Mouse (Mus musculus) heart, embryonic 13.5 days (tissue): ENCODE data around the gene Ino80e. TPM values are rescaled to one million over a fixed set of nuclear protein-coding genes. Genes with fewer than 3 reads are reported as not detected.

ENCODE experiments used
- ATAC-seq: fragments of 200-750 bp; cut with Nextera tagmentation; 2 replicates; pipeline ENCODE4 v1.8.0; 2017; ENCODE audit warnings: moderate TSS enrichment; ENCODE audit not compliant: insufficient number of reproducible peaks, low FRiP score, low TSS enrichment; ENCODE audit errors: extremely low read depth
- H3K27ac ChIP-seq: fragments of 300-500 bp; sonication (generic); replicated peaks from 2 replicates; pipeline ENCODE4 v1.5.1; 2015; ENCODE audit warnings: moderate library complexity, mild to moderate bottlenecking, inconsistent platforms
- H3K27me3 ChIP-seq: fragments of 300-500 bp; sonication (generic); replicated peaks from 2 replicates; pipeline ENCODE4 v1.6.1; 2015; ENCODE audit warnings: mild to moderate bottlenecking, inconsistent platforms
- H3K36me3 ChIP-seq: fragments of 300-500 bp; sonication (generic); 2 replicates; pipeline ENCODE4 v1.6.1; 2015; ENCODE audit warnings: mild to moderate bottlenecking, inconsistent platforms
- H3K4me1 ChIP-seq: fragments of 300-500 bp; sonication (generic); 2 replicates; pipeline ENCODE4 v1.6.1; 2015; ENCODE audit warnings: inconsistent platforms
- H3K4me2 ChIP-seq: fragments of 300-500 bp; sonication (generic); 2 replicates; pipeline ENCODE4 v1.6.1; 2015; ENCODE audit warnings: inconsistent platforms, mild to moderate bottlenecking, moderate library complexity
- H3K4me3 ChIP-seq: fragments of 300-500 bp; sonication (generic); 2 replicates; pipeline ENCODE4 v1.5.1; 2015; ENCODE audit warnings: moderate library complexity, mild to moderate bottlenecking, inconsistent platforms
- H3K9ac ChIP-seq: fragments of 300-500 bp; sonication (generic); 2 replicates; pipeline ENCODE4 v1.6.1; 2015; ENCODE audit warnings: inconsistent platforms, mild to moderate bottlenecking, moderate library complexity
- H3K9me3 ChIP-seq: fragments of 300-500 bp; sonication (generic); 2 replicates; pipeline ENCODE4 v1.6.1; 2016; ENCODE audit warnings: inconsistent platforms
- WGBS: fragments of 180-500 bp; shearing (Covaris S2); methylation state at CpG from one replicate; pipeline ENCODE4 v1.1.7; 2015; ENCODE audit warnings: mixed read lengths; 5-methylcytosine and 5-hydroxymethylcytosine counted together
- polyA plus RNA-seq: library from polyadenylated mRNA; unstranded; fragments of >200 nt; fragmentation: Nextera tagmentation; extraction: Ambion mirVana; gene quantifications from 2 replicates; pipeline ENCODE4 v1.2.1, GENCODE M21; 2015

Gene Ino80e
- polyA plus RNA-seq, 1 experiment from 2014 or later = 55.6 TPM

- peak overlapping the region; percentile 93 for H3K4me2 ChIP-seq
- H3K9ac ChIP-seq = peak overlapping the region; percentile 91
- H3K27me3 ChIP-seq = no peaks in the 10 kb centered on the region
- peak overlapping the region; percentile 74 for H3K4me3 ChIP-seq
- peak overlapping the region; percentile 89 for H3K27ac ChIP-seq
- H3K9me3 ChIP-seq = no peaks in the 10 kb centered on the region
- peaks cover 32% of the 10 kb centered on the region for H3K4me1 ChIP-seq
- ATAC-seq = peak; percentile 74
- whole genome bisulfite sequencing = under 1% methylated on average over 43 of the region's 43 CpGs
- H3K36me3 ChIP-seq = peaks cover 18% of the 10 kb centered on the region
These were observed 53.3 kb downstream of the Ino80e start for GRCm38 (mm10) chr7:126808703-126809455.

GRCm38 (mm10) chr7:126807405-126807804 is 54.8 kb downstream of the Ino80e start:
- ATAC-seq = no peak
- Histone ChIP-seq H3K4me2 (peak overlapping the region; percentile 93), H3K27ac (peak overlapping the region; percentile 89; the same call in 1 of the 2 replicates), H3K9ac (peak overlapping the region; percentile 91), H3K36me3 (peaks cover 24% of the 10 kb centered on the region), H3K4me3 (0 out of 2 replicates have a peak overlapping the region, but pooled peaks have one; percentile 74), H3K9me3 (no peaks in the 10 kb centered on the region), H3K4me1 (peaks cover 32% of the 10 kb centered on the region), H3K27me3 (no peaks in the 10 kb centered on the region)
- 57% methylated on average over 4 of the region's 4 CpGs for WGBS

GRCm38 (mm10) chr7:126806956-126807355 is 55.2 kb downstream of the Ino80e start:
- Histone ChIP-seq H3K27me3 (no peaks in the 10 kb centered on the region), H3K4me1 (peaks cover 32% of the 10 kb centered on the region), H3K27ac (peak overlapping the region; percentile 89; the same call in 1 of the 2 replicates), H3K4me2 (peak overlapping the region; percentile 93; the same call in 1 of the 2 replicates), H3K4me3 (no peak overlapping the region), H3K9ac (no peak overlapping the region), H3K9me3 (no peaks in the 10 kb centered on the region), H3K36me3 (peaks cover 24% of the 10 kb centered on the region)
- ATAC-seq = no peak
- 61% methylated on average over 6 of the region's 6 CpGs for WGBS

GRCm38 (mm10) chr7:126803751-126804150 is 58.4 kb downstream of the Ino80e start:
- H3K4me3 ChIP-seq = no peak overlapping the region
- H3K27me3 ChIP-seq = no peaks in the 10 kb centered on the region
- H3K4me1 ChIP-seq = peaks cover 40% of the 10 kb centered on the region
- no peak overlapping the region for H3K27ac ChIP-seq
- peaks cover 24% of the 10 kb centered on the region for H3K36me3 ChIP-seq
- no peaks in the 10 kb centered on the region for H3K9me3 ChIP-seq
- H3K4me2 ChIP-seq = no peak overlapping the region
- no peak overlapping the region for H3K9ac ChIP-seq
- no peak for ATAC-seq

- H3K27me3 ChIP-seq = no peaks in the 10 kb centered on the region
- peaks cover 24% of the 10 kb centered on the region for H3K36me3 ChIP-seq
- ATAC-seq = no peak
- WGBS = 72% methylated on average over 6 of the region's 6 CpGs
- H3K9ac ChIP-seq = no peak overlapping the region
- H3K4me2 ChIP-seq = no peak overlapping the region
- H3K4me1 ChIP-seq = peaks cover 34% of the 10 kb centered on the region
- no peaks in the 10 kb centered on the region for H3K9me3 ChIP-seq
- H3K27ac ChIP-seq = 0 out of 2 replicates have a peak overlapping the region, but pooled peaks have one; percentile 39
- H3K4me3 ChIP-seq = no peak overlapping the region
These were observed 59.0 kb downstream of the Ino80e start for GRCm38 (mm10) chr7:126803181-126803580.

GRCm38 (mm10) chr7:126802134-126802889 is 59.9 kb downstream of the Ino80e start:
- ATAC-seq = no peak
- Histone ChIP-seq H3K9me3 (no peaks in the 10 kb centered on the region), H3K27ac (peak overlapping the region; percentile 39; the same call in 1 of the 2 replicates), H3K27me3 (no peaks in the 10 kb centered on the region), H3K4me3 (no peak overlapping the region), H3K4me1 (peaks cover 32% of the 10 kb centered on the region), H3K9ac (peak overlapping the region; percentile 28; the same call in 1 of the 2 replicates), H3K36me3 (peaks cover 29% of the 10 kb centered on the region), H3K4me2 (no peak overlapping the region)
- 79% methylated on average over 11 of the region's 11 CpGs for WGBS

- H3K4me3 ChIP-seq = no peak overlapping the region
- no peak overlapping the region for H3K4me2 ChIP-seq
- H3K27me3 ChIP-seq = no peaks in the 10 kb centered on the region
- peak overlapping the region; percentile 100 for H3K27ac ChIP-seq
- H3K9ac ChIP-seq = peak overlapping the region; percentile 93; the same call in 1 of the 2 replicates
- peaks cover 38% of the 10 kb centered on the region for H3K4me1 ChIP-seq
- H3K36me3 ChIP-seq = peaks cover 36% of the 10 kb centered on the region
- ATAC-seq = no peak
- 94% methylated on average over 16 of the region's 16 CpGs for WGBS
- H3K9me3 ChIP-seq = no peaks in the 10 kb centered on the region
These were observed 61.1 kb downstream of the Ino80e start for GRCm38 (mm10) chr7:126801057-126801422.

Other genes with a start within 250 kb of the Ino80e start
- gene Nupr1, start 231.5 kb downstream of the Ino80e start, polyA plus RNA-seq = 6.2 and 9.3 TPM in 2 replicates
- gene Sgf29, start 213.1 kb downstream of the Ino80e start, polyA plus RNA-seq = 27.7 and 28.8 TPM in 2 replicates
- 5.8 and 6.2 TPM in 2 replicates for gene Sult1a1, start 185.9 kb downstream of the Ino80e start, polyA plus RNA-seq
- 109 and 124 TPM in 2 replicates for gene Bola2, start 167.0 kb downstream of the Ino80e start, polyA plus RNA-seq
- 6.9 and 7.1 TPM in 2 replicates for gene Slx1b, start 166.6 kb downstream of the Ino80e start, polyA plus RNA-seq
- 11.8 and 16.6 TPM in 2 replicates for gene Coro1a, start 154.6 kb downstream of the Ino80e start, polyA plus RNA-seq
- gene Mapk3, start 102.8 kb downstream of the Ino80e start, polyA plus RNA-seq = 57.5 and 65.5 TPM in 2 replicates
- gene Gdpd3, start 96.0 kb downstream of the Ino80e start, polyA plus RNA-seq = 1.2 and 1.4 TPM in 2 replicates
- 79.1 and 86.2 TPM in 2 replicates for gene Ypel3, start 85.4 kb downstream of the Ino80e start, polyA plus RNA-seq
- 0.32 and 0.33 TPM in 2 replicates for gene Tbx6, start 80.9 kb downstream of the Ino80e start, polyA plus RNA-seq
- 151 and 166 TPM in 2 replicates for gene Ppp4c, start 69.9 kb downstream of the Ino80e start, polyA plus RNA-seq
- 0.29 and 0.32 TPM in 2 replicates for gene Fam57b, start 64.7 kb downstream of the Ino80e start, polyA plus RNA-seq
- not detected in 2 replicates for gene 4930451I11Rik, start 30.7 kb downstream of the Ino80e start, polyA plus RNA-seq
- 0.15 and 0.17 TPM in 2 replicates for gene Doc2a, start 15.0 kb downstream of the Ino80e start, polyA plus RNA-seq
- gene Hirip3, start 405 bp downstream of the Ino80e start, polyA plus RNA-seq = 18.8 and 23.1 TPM in 2 replicates
- gene Taok2, start 22.3 kb upstream of the Ino80e start, polyA plus RNA-seq = 31.8 and 32.1 TPM in 2 replicates
- 20.4 and 21.5 TPM in 2 replicates for gene Tmem219, start 60.5 kb upstream of the Ino80e start, polyA plus RNA-seq
- 13.1 and 14.0 TPM in 2 replicates for gene Kctd13, start 66.5 kb upstream of the Ino80e start, polyA plus RNA-seq
- 0.20 TPM in 2 replicates for gene Asphd1, start 87.2 kb upstream of the Ino80e start, polyA plus RNA-seq
- gene Sez6l2, start 88.2 kb upstream of the Ino80e start, polyA plus RNA-seq = 0.19 and 0.73 TPM in 2 replicates
- gene Cdipt, start 113.5 kb upstream of the Ino80e start, polyA plus RNA-seq = 69.5 and 79.9 TPM in 2 replicates
- 0.59 and 1.7 TPM in 2 replicates for gene Cdiptos, start 113.7 kb upstream of the Ino80e start, polyA plus RNA-seq
- 11.2 and 11.9 TPM in 2 replicates for gene Mvp, start 152.2 kb upstream of the Ino80e start, polyA plus RNA-seq
- 0.38 and 0.44 TPM in 2 replicates for gene Pagr1b, start 154.1 kb upstream of the Ino80e start, polyA plus RNA-seq
- 55.6 and 76.2 TPM in 2 replicates for gene Pagr1a, start 155.0 kb upstream of the Ino80e start, polyA plus RNA-seq
- gene Gm42742, start 158.7 kb upstream of the Ino80e start, polyA plus RNA-seq = 13.8 and 25.7 TPM in 2 replicates
- gene Prrt2, start 158.8 kb upstream of the Ino80e start, polyA plus RNA-seq = 1.6 TPM in 2 replicates
- 31.0 and 34.5 TPM in 2 replicates for gene Maz, start 164.7 kb upstream of the Ino80e start, polyA plus RNA-seq
- gene Kif22, start 180.1 kb upstream of the Ino80e start, polyA plus RNA-seq = 72.4 and 79.2 TPM in 2 replicates
- not detected in 2 replicates for gene Zg16, start 225.0 kb upstream of the Ino80e start, polyA plus RNA-seq
- 1.0 and 1.1 TPM in 2 replicates for gene AI467606, start 229.0 kb upstream of the Ino80e start, polyA plus RNA-seq